Mouse (Mus musculus) testis, adult 2 months (tissue): Measurements from ENCODE around the gene Dnajc7.

Experiments used
- CTCF ChIP-seq: fragments of 200-500 bp; IDR thresholded peaks from 2 replicates; pipeline ENCODE4 v1.5.1; 2012; ENCODE audit warnings: low read depth, mild to moderate bottlenecking, inconsistent platforms, low read length, moderate library complexity; ENCODE audit not compliant: control insufficient read depth, insufficient read depth, insufficient replicate concordance
- POLR2A ChIP-seq: fragments of 200-500 bp; IDR thresholded peaks from 2 replicates; pipeline ENCODE4 v1.6.1; 2012; ENCODE audit warnings: low read depth, mild to moderate bottlenecking, inconsistent platforms, low read length, moderate library complexity; ENCODE audit not compliant: control insufficient read depth

- TF ChIP-seq CTCF (no peak), POLR2A (no peak)
Observed at GRCm38 (mm10) chr11:100540966-100541365, 79.0 kb downstream of the Dnajc7 start.
